Mouse (Mus musculus) T-helper 17 cell (primary cell): ENCODE measurements around the gene Spata13.

ENCODE experiments used
- in situ Hi-C, 2 experiments: fragments of 300-600 bp; cut with MboI, MseI; formaldehyde crosslinking; loops; 1 replicate in 1 of 2; 2 replicates in 1 of 2; pipeline ENCODE4 v1.15.1; 2025; ENCODE audit warnings: high pct_unique_total_duplicates in 2 of 2

Gene Spata13

GRCm38 (mm10) chr14:60745201-60745600 lies 111.4 kb downstream of the Spata13 start:
- in situ Hi-C loops, result no loop called here

GRCm38 (mm10) chr14:60746141-60746540 lies 112.3 kb downstream of the Spata13 start:
- in situ Hi-C loops, result no loop called here

- in situ Hi-C loops, result no loop called here
Measured at GRCm38 (mm10) chr14:60747154-60747870, 113.5 kb downstream of the Spata13 start.

GRCm38 (mm10) chr14:60749880-60750279 lies 116.1 kb downstream of the Spata13 start:
- in situ Hi-C loops, result loop anchor here in 1 of 2 experiments (5.0 kb wide), 1 partner anchor 43 kb away; no protein-coding TSS in a partner anchor

GRCm38 (mm10) chr14:60751581-60751980 lies 117.8 kb downstream of the Spata13 start:
- in situ Hi-C loops, result loop anchor here in 1 of 2 experiments (5.0 kb wide), 1 partner anchor 44 kb away; no protein-coding TSS in a partner anchor

GRCm38 (mm10) chr14:60752892-60753800 lies 119.3 kb downstream of the Spata13 start:
- in situ Hi-C loops, result loop anchor here in 1 of 2 experiments (5.0 kb wide), 1 partner anchor 46 kb away; no protein-coding TSS in a partner anchor

GRCm38 (mm10) chr14:60753801-60754126 lies 120.0 kb downstream of the Spata13 start:
- in situ Hi-C loops, result loop anchor here in 1 of 2 experiments (5.0 kb wide), 1 partner anchor 46 kb away; no protein-coding TSS in a partner anchor

- in situ Hi-C loops, result loop anchor here in 1 of 2 experiments (5.0 kb wide), 1 partner anchor 47 kb away; no protein-coding TSS in a partner anchor
Measured at GRCm38 (mm10) chr14:60754656-60755055, 120.9 kb downstream of the Spata13 start.

- in situ Hi-C loops, result no loop called here
Measured at GRCm38 (mm10) chr14:60756271-60756670, 122.5 kb downstream of the Spata13 start.

- in situ Hi-C loops, result no loop called here
Measured at GRCm38 (mm10) chr14:60757265-60757664, 123.5 kb downstream of the Spata13 start.

- in situ Hi-C loops, result no loop called here
Measured at GRCm38 (mm10) chr14:60757722-60758121, 123.9 kb downstream of the Spata13 start.

GRCm38 (mm10) chr14:60759097-60759496 lies 125.3 kb downstream of the Spata13 start:
- in situ Hi-C loops, result no loop called here

GRCm38 (mm10) chr14:60761801-60762200 lies 128.0 kb downstream of the Spata13 start:
- in situ Hi-C loops, result loop anchor here in 1 of 2 experiments (5.0 kb wide), 1 partner anchor 244 kb away; no protein-coding TSS in a partner anchor

- in situ Hi-C loops, result loop anchor here in 1 of 2 experiments (5.0 kb wide), 1 partner anchor 245 kb away; no protein-coding TSS in a partner anchor
Measured at GRCm38 (mm10) chr14:60762754-60763153, 129.0 kb downstream of the Spata13 start.

GRCm38 (mm10) chr14:60763746-60764145 lies 129.9 kb downstream of the Spata13 start:
- in situ Hi-C loops, result loop anchor here in 1 of 2 experiments (5.0 kb wide), 1 partner anchor 246 kb away; no protein-coding TSS in a partner anchor

GRCm38 (mm10) chr14:60764526-60764925 lies 130.7 kb downstream of the Spata13 start:
- in situ Hi-C loops, result loop anchor here in 1 of 2 experiments (5.0 kb wide), 1 partner anchor 247 kb away; no protein-coding TSS in a partner anchor

- in situ Hi-C loops, result no loop called here
Measured at GRCm38 (mm10) chr14:60765025-60765424, 131.2 kb downstream of the Spata13 start.

- in situ Hi-C loops, result no loop called here
Measured at GRCm38 (mm10) chr14:60767884-60768283, 134.1 kb downstream of the Spata13 start, which contains the start of gene C1qtnf9. Gene C1qtnf9, plus strand, starts transcription at chr14:60768134.

- in situ Hi-C loops, result no loop called here
Measured at GRCm38 (mm10) chr14:60769340-60769739, 135.5 kb downstream of the Spata13 start.

GRCm38 (mm10) chr14:60770594-60770993 lies 136.8 kb downstream of the Spata13 start:
- in situ Hi-C loops, result loop anchor here in 1 of 2 experiments (5.0 kb wide), 1 partner anchor 58 kb away; no protein-coding TSS in a partner anchor

- in situ Hi-C loops, result loop anchor here in 1 of 2 experiments (5.0 kb wide), 1 partner anchor 59 kb away; no protein-coding TSS in a partner anchor
Measured at GRCm38 (mm10) chr14:60771057-60771456, 137.3 kb downstream of the Spata13 start.
